Mouse (Mus musculus) heart, adult 2 months (tissue): ENCODE results near the gene Apoe.

Experiments used
- CTCF ChIP-seq: fragments of 200-600 bp; IDR thresholded peaks from 2 replicates; pipeline ENCODE4 v1.8.1; 2022; ENCODE audit warnings: antibody characterized with exemption, mild to moderate bottlenecking, moderate library complexity
- EP300 ChIP-seq: fragments of 200-500 bp; IDR thresholded peaks from 2 replicates; pipeline ENCODE4 v1.6.1; 2011; ENCODE audit warnings: low read depth, low read length, control low read depth; ENCODE audit not compliant: insufficient read depth
- POLR2A ChIP-seq: fragments of 200-500 bp; IDR thresholded peaks from 2 replicates; pipeline ENCODE4 v1.6.1; 2011; ENCODE audit warnings: mild to moderate bottlenecking, low read depth, low read length, control low read depth; ENCODE audit not compliant: insufficient read depth

DNA sequence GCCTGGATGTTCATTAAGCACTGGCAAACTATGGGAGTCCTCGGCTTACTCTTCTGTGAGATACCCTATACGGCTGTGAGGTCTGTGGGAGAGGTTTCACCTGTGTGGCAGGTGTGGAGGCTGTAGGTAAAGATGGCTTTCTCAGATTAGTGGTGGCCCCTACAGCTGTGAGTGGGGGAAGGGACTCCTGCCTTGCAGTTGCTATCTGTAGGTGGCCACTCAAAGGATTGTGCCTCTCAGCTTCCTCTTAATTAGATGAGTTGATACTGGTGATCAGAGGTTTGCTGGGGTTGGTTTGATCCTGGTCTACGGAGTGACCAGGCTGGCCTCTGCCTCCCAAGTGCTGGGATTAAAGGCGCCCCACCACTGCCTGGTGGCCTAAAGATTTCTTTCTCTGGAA is 5.5 kb upstream of the Apoe start:
- TF ChIP-seq EP300 (no peak), CTCF (no peak), POLR2A (no peak)
